Mouse (Mus musculus) liver, embryonic 14.5 days (tissue): Measurements from ENCODE around the gene Smarcc2. TPM values are rescaled to one million over a fixed set of nuclear protein-coding genes. Genes with fewer than 3 reads are reported as not detected.

ENCODE experiments used
- ATAC-seq: fragments of 200-750 bp; cut with Nextera tagmentation; 2 replicates; pipeline ENCODE4 v1.8.0; 2017; ENCODE audit warnings: moderate number of reproducible peaks, mild to moderate bottlenecking, moderate library complexity; ENCODE audit not compliant: insufficient read depth
- DNase-seq, 3 experiments: peaks; one replicate each; pipeline ENCODE4 v3.0.0-alpha.2; 2012 to 2013; ENCODE audit warnings: low read depth in 3 of 3, low spot score in 3 of 3
- H3K27ac ChIP-seq: fragments of 300-500 bp; sonication (generic); 2 replicates; pipeline ENCODE4 v1.5.1; 2014; ENCODE audit warnings: moderate library complexity, mild to moderate bottlenecking, control low read depth, inconsistent platforms
- H3K27me3 ChIP-seq: fragments of 300-500 bp; sonication (generic); 2 replicates; pipeline ENCODE4 v1.6.1; 2014; ENCODE audit warnings: mild to moderate bottlenecking, low read length, moderate library complexity; ENCODE audit not compliant: control insufficient read depth, insufficient read depth
- H3K36me3 ChIP-seq: fragments of 300-500 bp; sonication (generic); replicated peaks from 2 replicates; pipeline ENCODE4 v1.6.1; 2014; ENCODE audit warnings: low read depth; ENCODE audit not compliant: control insufficient read depth, insufficient read depth
- H3K4me1 ChIP-seq, 2 experiments: fragments of 200-500 bp in 1 of 2; fragments of 300-500 bp in 1 of 2; sonication (generic) in 1 of 2; replicated peaks; 2 replicates each; pipeline ENCODE4 v1.6.1; 2012 to 2014; ENCODE audit warnings: antibody characterized with exemption in 1 of 2, inconsistent platforms in 1 of 2, low read length in 1 of 2; ENCODE audit not compliant: control insufficient read depth in 2 of 2, insufficient read depth in 2 of 2
- H3K4me2 ChIP-seq: fragments of 300-500 bp; sonication (generic); 2 replicates; pipeline ENCODE4 v1.6.1; 2014; ENCODE audit warnings: low read depth, mild to moderate bottlenecking, control low read depth, moderate library complexity
- H3K4me3 ChIP-seq, 2 experiments: fragments of 200-500 bp in 1 of 2; fragments of 300-500 bp in 1 of 2; sonication (generic) in 1 of 2; 2 replicates each; pipeline ENCODE4 v1.5.1; 2012 to 2014; ENCODE audit warnings: low read depth in 2 of 2, low read length in 2 of 2, mild to moderate bottlenecking in 2 of 2, control low read depth in 1 of 2, inconsistent platforms in 1 of 2, moderate library complexity in 1 of 2; ENCODE audit not compliant: insufficient read depth in 1 of 2
- H3K9ac ChIP-seq: fragments of 300-500 bp; sonication (generic); replicated peaks from 2 replicates; pipeline ENCODE4 v1.6.1; 2014; ENCODE audit warnings: mild to moderate bottlenecking, control low read depth, moderate library complexity
- H3K9me3 ChIP-seq: fragments of 300-500 bp; sonication (generic); 2 replicates; pipeline ENCODE4 v1.6.1; 2016; ENCODE audit warnings: low read length, mixed read lengths; ENCODE audit not compliant: control insufficient read depth
- CTCF ChIP-seq: IDR thresholded peaks from 2 replicates; pipeline ENCODE4 v1.5.1; 2016; ENCODE audit warnings: antibody characterized with exemption, low read depth, control low read depth
- EP300 ChIP-seq: IDR thresholded peaks from 2 replicates; pipeline ENCODE4 v1.6.1; 2016; ENCODE audit warnings: antibody characterized with exemption, low read depth
- WGBS: fragments of 180-500 bp; shearing (Covaris S2); extraction: QIAGEN DNeasy Blood & Tissue Kit; methylation state at CpG from one replicate; pipeline ENCODE4 v1.1.7; 2014; ENCODE audit not compliant: insufficient replicate concordance; 5-methylcytosine and 5-hydroxymethylcytosine counted together
- polyA plus RNA-seq, 2 experiments: library from polyadenylated mRNA; depleted of rRNA in 1 of 2; stranded (reverse) in 1 of 2; unstranded in 1 of 2; fragments of >200 nt; fragmentation: Nextera tagmentation in 1 of 2; extraction: Ambion mirVana in 1 of 2; gene quantifications; 2 replicates each; pipeline versions ENCODE4 v1.2.1 to v1.2.3; 2012 to 2014

Gene Smarcc2
- polyA plus RNA-seq, 2 experiments: 27.7 to 29.8 TPM

DNA sequence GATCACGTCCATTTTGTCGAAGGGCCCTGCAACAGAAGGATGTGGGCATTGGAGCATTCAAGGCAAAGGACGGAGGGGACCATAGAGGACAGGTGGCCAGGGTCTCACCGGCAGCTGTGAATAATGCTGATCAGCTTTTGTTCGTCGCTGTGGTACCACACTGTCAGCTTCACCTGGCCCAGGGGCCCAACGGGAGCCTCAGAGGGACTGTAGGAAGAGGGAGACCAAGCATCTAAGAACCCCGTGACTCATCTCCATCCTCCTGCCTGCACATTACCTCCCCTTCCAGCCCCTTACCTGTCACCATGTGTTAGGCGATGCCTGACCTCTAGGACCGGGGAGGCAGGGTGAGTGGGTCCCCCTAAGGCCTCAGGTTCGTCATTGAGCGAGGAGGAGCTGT lies 52.7 kb downstream of the Smarcc2 start:
- no peak for TF ChIP-seq CTCF
- TF ChIP-seq EP300: no peak
- no peak for ATAC-seq
- Histone ChIP-seq H3K4me1 (peaks cover 3 to 21% of the 10 kb centered on the region in 2 experiments; a peak in 3 of 4 replicates), H3K4me3 (no peak overlapping the region), H3K9me3 (no peaks in the 10 kb centered on the region), H3K9ac (no peak overlapping the region), H3K36me3 (no peaks in the 10 kb centered on the region; the same call in 1 of the 2 replicates), H3K27ac (no peak overlapping the region), H3K27me3 (no peaks in the 10 kb centered on the region), H3K4me2 (no peak overlapping the region)
- WGBS: 86% methylated on average over 12 of the region's 12 CpGs
- no peak for DNase-seq

- peaks cover 4% of the 10 kb centered on the region; the same call in 1 of the 2 replicates for H3K36me3 ChIP-seq
- H3K4me1 ChIP-seq: peaks cover 3 to 27% of the 10 kb centered on the region in 2 experiments; a peak in 3 of 4 replicates
- no peak overlapping the region for H3K4me3 ChIP-seq
- H3K27ac ChIP-seq: no peak overlapping the region
- no peaks in the 10 kb centered on the region for H3K9me3 ChIP-seq
- no peak overlapping the region for H3K9ac ChIP-seq
- no peak overlapping the region for H3K4me2 ChIP-seq
- DNase-seq (no peak), ATAC-seq (no peak)
- TF ChIP-seq CTCF (no peak), EP300 (no peak)
- WGBS: 57% methylated on average over 4 of the region's 4 CpGs
- H3K27me3 ChIP-seq: no peaks in the 10 kb centered on the region
Observed at GRCm38 (mm10) chr10:128515044-128515443, 56.0 kb downstream of the Smarcc2 start.

DNA sequence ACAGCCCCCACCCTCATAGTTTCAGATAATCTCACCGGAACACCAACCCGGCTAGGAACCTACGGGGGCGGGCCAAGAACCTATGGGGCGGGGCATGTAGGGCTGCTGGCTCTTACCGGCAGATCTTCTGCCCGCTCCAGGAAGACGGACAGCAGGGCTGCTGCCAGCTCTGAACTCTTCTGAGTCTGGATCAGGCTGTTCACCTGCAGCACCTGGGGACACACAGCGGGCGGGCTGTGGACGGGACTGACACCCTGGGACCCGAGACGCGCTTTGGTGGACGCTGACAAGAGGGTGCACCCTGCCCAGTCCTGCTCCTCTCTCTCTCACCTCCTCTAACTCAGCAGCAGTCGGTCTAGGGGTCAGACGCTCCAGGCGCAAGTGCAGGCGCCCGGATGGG lies 57.0 kb downstream of the Smarcc2 start:
- Histone ChIP-seq H3K4me2 (no peak overlapping the region), H3K27ac (no peak overlapping the region), H3K4me1 (peaks cover 3 to 22% of the 10 kb centered on the region in 2 experiments; a peak in 3 of 4 replicates), H3K9ac (no peak overlapping the region), H3K9me3 (no peaks in the 10 kb centered on the region), H3K4me3 (no peak overlapping the region), H3K36me3 (peaks cover 4% of the 10 kb centered on the region; the same call in 1 of the 2 replicates), H3K27me3 (no peaks in the 10 kb centered on the region)
- TF ChIP-seq CTCF (no peak), EP300 (no peak)
- DNase-seq: no peak
- peak; percentile 16; the same call in 1 of the 2 replicates for ATAC-seq
- WGBS: 70% methylated on average over 20 of the region's 20 CpGs

DNA sequence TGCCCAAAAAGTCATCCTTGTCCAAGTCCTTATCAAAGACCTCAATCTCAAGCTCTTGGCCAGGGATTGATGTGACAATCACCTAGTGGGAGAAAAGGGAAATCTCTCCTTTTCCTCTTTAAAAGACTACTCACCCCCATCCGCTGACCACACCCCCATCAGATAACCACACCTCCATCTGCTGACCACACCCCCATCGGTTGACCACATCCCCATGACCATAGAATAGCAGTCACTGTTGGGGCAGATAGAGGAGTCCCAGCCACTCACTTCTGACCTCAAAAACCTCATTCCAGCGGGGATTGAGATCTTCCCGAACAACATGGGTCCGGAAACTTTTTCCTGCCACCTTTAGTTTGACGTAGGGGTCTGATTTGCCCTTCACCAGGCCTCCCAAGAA lies 57.6 kb downstream of the Smarcc2 start:
- Histone ChIP-seq H3K9me3 (no peaks in the 10 kb centered on the region), H3K27ac (no peak overlapping the region), H3K4me1 (peaks cover 0 to 18% of the 10 kb centered on the region in 2 experiments; a peak in 3 of 4 replicates), H3K4me3 (no peak overlapping the region), H3K27me3 (no peaks in the 10 kb centered on the region), H3K4me2 (no peak overlapping the region), H3K36me3 (peaks cover 4% of the 10 kb centered on the region; the same call in 1 of the 2 replicates), H3K9ac (no peak overlapping the region)
- no peak for DNase-seq
- 12% methylated on average over 6 of the region's 6 CpGs for WGBS
- no peak for TF ChIP-seq CTCF
- no peak for TF ChIP-seq EP300
- ATAC-seq: no peak

GRCm38 (mm10) chr10:128518833-128519232 lies 59.8 kb downstream of the Smarcc2 start:
- ATAC-seq (no peak; the same call in 1 of the 2 replicates), DNase-seq (no peak)
- H3K36me3 ChIP-seq: peaks cover 4% of the 10 kb centered on the region; the same call in 1 of the 2 replicates
- TF ChIP-seq EP300: no peak
- TF ChIP-seq CTCF: peak; percentile 76
- no peak overlapping the region for H3K4me2 ChIP-seq
- H3K9me3 ChIP-seq: no peaks in the 10 kb centered on the region
- no peaks in the 10 kb centered on the region for H3K27me3 ChIP-seq
- no peak overlapping the region for H3K4me3 ChIP-seq
- H3K4me1 ChIP-seq: peaks cover 1 to 18% of the 10 kb centered on the region in 2 experiments
- H3K9ac ChIP-seq: no peak overlapping the region
- H3K27ac ChIP-seq: no peak overlapping the region
- WGBS: 72% methylated on average over 7 of the region's 7 CpGs
